Mouse (Mus musculus) liver, adult 2 months (tissue): ENCODE results near the gene Olfr1426. TPM values are rescaled to one million over a fixed set of nuclear protein-coding genes. Genes with fewer than 3 reads are reported as not detected.
"Not testable (repeated sequence)": the region's sequence is repeated elsewhere in the genome, so short reads cannot be mapped to it uniquely, and the experiment has no call there.

Experiments used
- DNase-seq: peaks from one replicate; pipeline ENCODE4 v3.0.0-alpha.2; 2011; ENCODE audit warnings: low read depth, low spot score; ENCODE audit errors: extremely low read depth
- H3K27ac ChIP-seq: fragments of 200-500 bp; replicated peaks from 2 replicates; pipeline ENCODE4 v1.5.1; 2012; ENCODE audit warnings: low read depth, mild to moderate bottlenecking, control low read depth, inconsistent platforms, low read length; ENCODE audit not compliant: insufficient read depth
- H3K27me3 ChIP-seq: fragments of 200-500 bp; 2 replicates; pipeline ENCODE4 v1.6.1; 2012; ENCODE audit warnings: mild to moderate bottlenecking, moderate library complexity, low read length, inconsistent platforms; ENCODE audit not compliant: control insufficient read depth, insufficient read depth
- H3K36me3 ChIP-seq: fragments of 200-500 bp; 2 replicates; pipeline ENCODE4 v1.6.1; 2012; ENCODE audit warnings: low read length, inconsistent platforms; ENCODE audit not compliant: control insufficient read depth, insufficient read depth
- H3K4me1 ChIP-seq: fragments of 200-500 bp; 2 replicates; pipeline ENCODE4 v1.6.1; 2011; ENCODE audit warnings: low read length; ENCODE audit not compliant: control insufficient read depth, insufficient read depth
- H3K4me3 ChIP-seq: fragments of 200-500 bp; 2 replicates; pipeline ENCODE4 v1.5.1; 2011; ENCODE audit warnings: low read depth, mild to moderate bottlenecking, control low read depth, low read length, moderate library complexity; ENCODE audit not compliant: insufficient read depth
- H3K79me2 ChIP-seq: fragments of 200-500 bp; 2 replicates; pipeline ENCODE4 v1.6.1; 2012; ENCODE audit warnings: inconsistent platforms, mild to moderate bottlenecking, low read length, moderate library complexity; ENCODE audit not compliant: control insufficient read depth, insufficient read depth
- H3K9ac ChIP-seq: fragments of 200-500 bp; 2 replicates; pipeline ENCODE4 v1.6.1; 2012; ENCODE audit warnings: low read depth, mild to moderate bottlenecking, control low read depth, inconsistent platforms, low read length
- CTCF ChIP-seq: fragments of 200-500 bp; IDR thresholded peaks from 2 replicates; pipeline ENCODE4 v1.5.1; 2011; ENCODE audit warnings: low read depth, low read length, control low read depth
- POLR2A ChIP-seq: fragments of 200-500 bp; IDR thresholded peaks from 2 replicates; pipeline ENCODE4 v1.6.1; 2011; ENCODE audit warnings: low read length, control low read depth; ENCODE audit not compliant: insufficient read depth; ENCODE audit errors: extremely low read depth
- WGBS: fragments of 180-500 bp; shearing (Covaris S2); methylation state at CpG from one replicate; pipeline ENCODE4 v1.1.7; 2018; 5-methylcytosine and 5-hydroxymethylcytosine counted together
- polyA plus RNA-seq: library from polyadenylated mRNA; depleted of rRNA; stranded (reverse); fragments of >200 nt; gene quantifications from 2 replicates; pipeline ENCODE4 v1.2.3, GENCODE M21; 2012
- total RNA-seq: library from RNA; depleted of rRNA; stranded (reverse); fragments of >200 nt; gene quantifications from 2 replicates; pipeline ENCODE4 v1.2.3, GENCODE M21; 2014

Gene Olfr1426
- total and polyA plus RNA-seq, 2 experiments, result not detected

DNA sequence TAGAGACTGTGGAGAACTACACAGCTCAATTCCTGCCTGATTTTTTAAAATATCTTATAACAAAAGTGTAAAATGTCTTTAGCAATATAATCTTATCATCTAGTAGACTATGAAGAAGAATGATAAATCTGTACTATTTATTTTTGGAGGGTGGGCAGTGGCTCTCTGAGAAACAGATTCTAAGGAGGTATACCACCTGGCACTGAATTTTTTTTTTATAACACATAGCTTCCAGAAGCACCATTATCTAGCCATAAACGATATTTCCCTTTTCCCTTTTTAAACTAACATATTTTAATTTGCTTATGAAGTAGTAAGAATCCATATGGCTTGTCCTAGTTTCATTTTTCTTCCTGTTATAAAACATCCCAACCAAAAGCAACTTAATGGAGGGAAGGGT is 12.7 kb upstream of the Olfr1426 start:
- Histone ChIP-seq H3K4me3 (no peak overlapping the region), H3K36me3 (no peaks in the 10 kb centered on the region), H3K4me1 (no peaks in the 10 kb centered on the region), H3K27me3 (no peaks in the 10 kb centered on the region), H3K27ac (no peak overlapping the region), H3K79me2 (no peaks in the 10 kb centered on the region), H3K9ac (no peak overlapping the region)
- TF ChIP-seq CTCF (no peak), POLR2A (no peak)
- WGBS, result 45% methylated on average over 1 of the region's 1 CpGs
- no peak for DNase-seq

DNA sequence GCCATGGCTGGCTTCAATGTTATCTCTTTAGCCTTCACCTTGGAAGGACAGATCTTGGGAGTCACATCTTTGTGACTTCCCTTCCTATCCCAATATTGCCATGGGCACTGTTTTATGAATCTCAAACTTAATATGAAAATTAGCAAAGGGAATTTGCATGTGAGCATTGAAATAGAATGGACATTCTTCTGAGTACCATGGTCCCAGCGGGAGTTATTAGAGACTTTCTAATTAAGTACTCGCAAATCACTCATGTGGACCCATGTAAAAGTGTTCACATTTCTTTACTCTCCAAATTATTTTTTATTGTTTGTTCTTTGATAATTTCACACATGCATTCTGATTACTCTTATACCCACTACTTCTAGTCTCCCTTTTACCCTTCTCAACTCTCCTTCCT is 11.4 kb upstream of the Olfr1426 start, which contains the start of gene Olfr1427:
Olfr1427 (minus strand) TSS at position 101 of the 400 bp plus-strand sequence.
- Histone ChIP-seq H3K4me3 (no peak within 1 kb of the TSS), H3K36me3 (no peaks in the 10 kb centered on the region)
- TF ChIP-seq POLR2A, result no peak
- no peak for TF ChIP-seq CTCF

DNA sequence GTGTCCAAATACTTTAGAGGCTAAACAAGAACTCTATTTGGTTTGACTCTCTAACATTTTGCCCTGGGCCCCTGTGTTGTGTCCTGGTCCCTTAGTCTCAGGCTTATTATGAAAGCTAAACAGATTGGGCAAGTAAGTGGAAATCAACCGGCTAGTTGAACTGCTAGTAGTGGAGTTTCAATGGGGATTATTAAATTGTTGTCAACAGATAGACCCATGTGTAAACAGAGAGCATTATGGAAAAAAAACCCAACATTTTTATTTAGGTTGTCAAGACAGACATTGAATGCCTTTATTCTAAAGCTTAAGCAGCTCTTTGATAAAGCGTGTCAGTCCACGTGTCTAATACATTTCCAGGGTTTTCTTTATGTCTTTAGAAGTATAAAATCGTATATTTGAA is 14.2 kb downstream of the Olfr1426 start, which contains the start of gene Olfr1425:
Olfr1425 (minus strand) TSS at position 101 of the 400 bp plus-strand sequence.
- not testable (repeated sequence) for H3K36me3 ChIP-seq, H3K27me3 ChIP-seq, H3K4me1 ChIP-seq, DNase-seq, H3K27ac ChIP-seq, H3K79me2 ChIP-seq, H3K4me3 ChIP-seq, H3K9ac ChIP-seq
- WGBS, result 84% methylated on average over 4 of the region's 4 CpGs

More for the DNA sequence above, 11.4 kb upstream of the Olfr1426 start, which contains the start of gene Olfr1427:
- 94% methylated on average over 2 of the region's 2 CpGs for WGBS
- Histone ChIP-seq H3K79me2 (no peaks in the 10 kb centered on the region), H3K4me1 (no peaks in the 10 kb centered on the region), H3K9ac (no peak within 1 kb of the TSS), H3K27ac (no peak within 1 kb of the TSS), H3K27me3 (no peaks in the 10 kb centered on the region)
- DNase-seq, result no peak

DNA sequence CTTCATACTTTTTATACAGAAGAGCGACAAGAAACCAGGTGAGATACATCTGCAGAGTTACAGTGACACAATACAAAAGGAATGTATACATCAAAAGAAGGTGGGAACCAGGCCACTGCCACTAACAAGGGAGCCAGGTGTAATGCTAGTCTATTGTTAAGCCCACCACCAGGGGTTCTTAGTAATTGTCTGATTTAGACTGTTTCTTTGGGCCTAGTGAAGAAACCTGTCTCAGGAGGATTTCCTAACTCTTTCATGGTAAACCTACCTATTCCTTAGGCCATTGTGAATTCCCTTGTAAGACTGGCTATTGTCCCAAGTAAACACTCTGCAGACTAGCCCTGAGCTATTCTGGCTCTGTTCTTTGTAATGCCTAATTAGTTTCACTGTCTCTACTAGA is 22.3 kb downstream of the Olfr1426 start:
- H3K9ac ChIP-seq, H3K27me3 ChIP-seq, H3K4me1 ChIP-seq, DNase-seq, H3K79me2 ChIP-seq, H3K27ac ChIP-seq, H3K36me3 ChIP-seq, H3K4me3 ChIP-seq: not testable (repeated sequence)
- 83% methylated on average over 1 of the region's 1 CpGs for WGBS

DNA sequence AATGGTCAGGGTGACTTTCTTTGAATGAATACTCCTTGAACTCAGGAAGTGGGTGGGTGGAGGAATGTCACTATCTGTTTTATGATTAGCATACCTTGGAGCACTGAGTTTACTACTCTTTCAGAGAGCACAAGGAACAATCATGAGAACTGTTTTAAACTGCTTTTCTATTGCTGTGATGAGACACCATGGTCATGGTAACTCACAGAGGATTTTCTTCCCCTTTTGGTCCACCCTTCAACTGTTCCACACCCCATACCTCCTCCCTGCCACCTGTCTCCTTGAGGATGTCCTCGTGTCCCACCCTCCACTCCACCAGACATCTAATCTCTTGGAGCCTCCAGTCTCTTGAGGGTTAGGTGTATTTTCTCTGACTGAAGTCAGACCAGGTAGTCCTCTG is 24.0 kb downstream of the Olfr1426 start:
- H3K9ac ChIP-seq, result not testable (repeated sequence)
- WGBS, result 50% methylated on average over 1 of the region's 1 CpGs

DNA sequence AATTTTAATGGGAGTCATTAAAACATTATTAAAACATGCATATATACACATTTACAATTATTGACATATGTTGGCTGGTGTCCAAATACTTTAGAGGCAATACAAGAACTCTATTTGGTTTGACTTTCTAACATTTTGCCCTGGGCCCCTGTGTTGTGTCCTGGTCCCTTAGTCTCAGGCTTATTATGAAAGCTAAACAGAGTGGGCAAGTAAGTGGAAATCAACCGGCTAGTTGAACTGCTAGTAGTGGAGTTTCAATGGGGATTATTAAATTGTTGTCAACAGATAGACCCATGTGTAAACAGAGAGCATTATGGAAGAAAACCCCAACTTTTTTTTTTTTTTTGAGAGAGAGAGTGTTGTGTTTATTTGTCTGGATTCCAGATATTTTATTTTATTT is 29.2 kb downstream of the Olfr1426 start, which contains the start of gene Olfr1424:
Olfr1424 (minus strand) TSS at position 101 of the 400 bp plus-strand sequence.
- 96% methylated on average over 1 of the region's 1 CpGs for WGBS
- not testable (repeated sequence) for DNase-seq, H3K4me3 ChIP-seq, H3K27me3 ChIP-seq, H3K79me2 ChIP-seq, H3K27ac ChIP-seq, H3K4me1 ChIP-seq, H3K36me3 ChIP-seq, H3K9ac ChIP-seq

More for the DNA sequence above, 24.0 kb downstream of the Olfr1426 start:
- H3K4me1 ChIP-seq, H3K4me3 ChIP-seq, H3K27me3 ChIP-seq, DNase-seq, H3K36me3 ChIP-seq, H3K79me2 ChIP-seq, H3K27ac ChIP-seq: not testable (repeated sequence)
